Mouse (Mus musculus): ENCODE data around the gene Xpa.
"Not testable (repeated sequence)": the region's sequence is repeated elsewhere in the genome, so short reads cannot be mapped to it uniquely, and the experiment has no call there.

The Xpa gene

DNA sequence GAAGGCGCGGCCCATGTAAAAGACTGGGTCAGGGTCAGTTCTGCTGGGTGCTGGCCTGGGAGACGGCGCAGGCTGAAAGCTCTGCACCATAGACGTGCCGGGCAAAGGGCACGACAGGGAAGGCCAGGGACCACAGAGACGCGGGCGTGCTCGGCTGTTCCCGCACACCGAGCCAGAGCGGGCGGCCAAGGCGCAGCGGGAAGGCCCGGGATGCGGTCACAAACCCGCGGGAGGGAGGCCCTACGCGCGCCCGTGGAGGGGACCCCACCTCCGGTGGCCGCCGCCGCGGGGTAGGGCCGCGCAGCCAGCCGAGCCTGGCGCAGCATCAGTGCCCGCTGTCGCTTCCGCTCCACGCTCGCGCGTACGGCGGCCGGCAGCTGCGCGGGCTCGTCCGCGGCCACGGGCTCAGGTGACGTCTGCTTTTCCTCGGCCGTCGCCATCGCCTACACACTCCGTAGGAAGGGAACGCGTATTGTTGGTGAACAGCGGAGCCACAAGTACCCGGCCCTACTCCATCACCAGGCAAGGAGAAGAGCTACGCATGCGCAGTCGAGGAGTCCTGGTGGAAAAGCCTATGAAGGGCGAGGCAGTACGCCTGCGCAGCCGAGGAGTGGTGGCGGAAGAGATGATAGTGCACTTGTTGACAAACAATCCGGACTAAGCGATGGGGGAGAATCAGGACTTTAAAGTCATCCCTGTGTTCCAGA, at the start of gene Xpa:
Gene Xpa, minus strand, starts transcription at position 531 of the 707 bp plus-strand sequence.
- in situ Hi-C loops (cut with MseI, MboI), result no loop called here

DNA sequence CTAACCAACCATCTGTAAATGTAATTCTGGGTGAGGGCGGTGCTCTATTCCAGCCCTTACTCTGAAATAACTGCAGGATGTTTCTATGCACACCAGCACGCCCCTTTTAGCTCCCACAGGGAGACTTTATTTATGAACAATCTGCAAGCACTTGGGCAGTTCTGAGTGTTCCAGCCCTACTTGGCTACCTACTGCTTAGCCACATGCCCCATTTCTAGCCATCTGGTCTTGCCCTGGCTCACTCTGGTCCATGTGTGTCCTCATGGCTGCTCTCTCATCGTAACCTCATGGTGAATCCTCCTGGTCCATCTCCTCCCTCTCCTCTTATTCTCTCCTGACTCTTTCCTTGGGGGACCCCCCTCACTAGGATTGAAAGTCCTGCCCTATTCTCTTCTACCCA, 39.8 kb upstream of the Xpa start:
- in situ Hi-C loops (cut with MseI, MboI), result no loop called here

DNA sequence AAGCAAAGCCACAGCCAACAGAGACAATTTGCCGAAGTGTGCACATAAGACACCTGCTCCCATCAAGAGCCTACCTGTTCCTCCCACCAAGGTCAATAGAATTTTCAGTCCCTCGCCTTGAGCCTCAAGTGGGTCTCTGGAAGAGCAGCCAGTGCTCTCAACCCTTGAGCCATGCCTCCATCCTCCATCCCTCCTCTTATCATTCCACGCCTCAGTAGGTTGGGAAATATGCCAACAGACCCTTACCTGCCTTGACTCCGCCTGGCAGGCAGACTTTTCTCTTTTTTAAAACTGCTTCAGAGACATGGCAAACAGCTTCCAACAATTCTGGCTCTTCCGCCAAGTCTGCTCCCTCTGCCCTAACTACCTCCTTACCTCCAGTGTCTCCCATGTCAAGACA, 38.6 kb upstream of the Xpa start:
- in situ Hi-C loops (cut with MseI, MboI), result no loop called here

DNA sequence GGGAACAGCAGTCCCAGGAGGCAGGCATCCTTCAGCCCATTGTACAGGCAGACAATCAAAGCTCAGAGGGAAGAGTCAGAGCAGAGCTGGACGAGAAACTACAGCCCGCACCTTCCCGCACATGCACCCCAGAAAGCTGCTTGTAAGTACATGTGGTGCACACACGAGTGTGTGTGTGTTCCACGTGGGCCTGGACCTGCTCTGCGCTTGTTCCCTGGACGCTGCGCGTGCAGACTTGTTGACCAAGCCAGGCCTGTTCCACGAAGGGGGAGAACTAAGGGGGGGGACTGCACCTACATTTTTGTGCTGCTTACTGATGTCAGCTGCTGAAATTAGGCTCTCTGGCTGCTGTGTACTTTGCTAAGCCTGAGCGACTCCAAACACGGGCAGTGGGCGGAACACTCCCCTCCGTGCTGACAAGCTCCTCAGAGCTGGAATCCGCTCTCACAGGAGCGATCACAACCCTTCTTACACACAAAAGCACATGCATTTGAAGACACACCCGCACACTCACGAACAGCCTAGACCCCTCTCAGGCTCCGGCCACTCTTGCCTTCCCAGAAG, 30.9 kb upstream of the Xpa start:
- in situ Hi-C loops (cut with MseI, MboI), result no loop called here

DNA sequence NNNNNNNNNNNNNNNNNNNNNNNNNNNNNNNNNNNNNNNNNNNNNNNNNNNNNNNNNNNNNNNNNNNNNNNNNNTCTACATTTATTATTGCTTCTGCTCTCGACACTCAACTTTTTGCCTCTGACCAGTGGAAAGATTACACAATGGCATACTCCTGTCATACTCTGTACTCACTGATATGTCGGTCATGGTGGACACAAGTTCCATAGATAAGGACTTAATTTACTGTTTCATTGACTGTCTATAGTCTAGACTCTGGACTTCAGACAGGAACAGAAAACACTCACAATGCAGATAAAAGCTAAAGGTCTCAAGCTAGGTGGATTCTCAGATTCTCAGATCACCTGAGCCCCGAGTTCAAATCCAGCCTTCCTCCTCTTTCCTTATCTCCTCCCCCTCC, 25.0 kb upstream of the Xpa start:
- in situ Hi-C loops (cut with MseI, MboI), result loop anchor here in 1 of 2 experiments (25.0 kb wide), 1 partner anchor 91 kb away; no protein-coding TSS in a partner anchor

DNA sequence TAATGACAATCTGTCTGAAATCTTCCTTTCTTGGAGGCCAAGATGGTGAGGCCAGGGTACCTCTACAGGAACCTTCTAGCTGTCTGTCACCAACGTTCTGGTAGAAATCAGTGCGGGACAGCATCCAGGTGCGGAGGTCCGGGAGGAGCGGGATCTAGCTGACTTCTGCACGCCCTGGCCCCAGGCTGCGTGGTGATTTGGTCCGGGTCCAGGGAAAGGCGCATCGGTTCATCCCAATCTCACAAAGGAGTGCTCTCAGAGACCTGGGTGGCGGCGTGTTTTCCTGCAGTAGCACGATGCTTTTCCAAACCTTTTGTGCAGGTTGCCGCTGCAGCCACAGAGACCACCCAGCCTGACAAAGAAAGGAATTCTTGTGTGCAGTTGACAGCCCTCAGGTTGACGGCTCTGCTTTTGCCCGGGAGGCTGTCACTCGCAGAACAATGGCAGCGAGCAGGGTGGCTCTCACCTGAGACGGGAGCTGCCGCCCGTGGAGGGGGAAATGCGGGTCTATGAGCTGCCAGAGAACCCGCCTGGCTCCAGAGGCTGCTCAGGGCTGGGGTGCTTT, 6.5 kb upstream of the Xpa start:
- in situ Hi-C loops (cut with MseI, MboI), result loop anchor here (5.0 to 25.0 kb wide), 3 partner anchors 110 to 165 kb away; no protein-coding TSS in a partner anchor

DNA sequence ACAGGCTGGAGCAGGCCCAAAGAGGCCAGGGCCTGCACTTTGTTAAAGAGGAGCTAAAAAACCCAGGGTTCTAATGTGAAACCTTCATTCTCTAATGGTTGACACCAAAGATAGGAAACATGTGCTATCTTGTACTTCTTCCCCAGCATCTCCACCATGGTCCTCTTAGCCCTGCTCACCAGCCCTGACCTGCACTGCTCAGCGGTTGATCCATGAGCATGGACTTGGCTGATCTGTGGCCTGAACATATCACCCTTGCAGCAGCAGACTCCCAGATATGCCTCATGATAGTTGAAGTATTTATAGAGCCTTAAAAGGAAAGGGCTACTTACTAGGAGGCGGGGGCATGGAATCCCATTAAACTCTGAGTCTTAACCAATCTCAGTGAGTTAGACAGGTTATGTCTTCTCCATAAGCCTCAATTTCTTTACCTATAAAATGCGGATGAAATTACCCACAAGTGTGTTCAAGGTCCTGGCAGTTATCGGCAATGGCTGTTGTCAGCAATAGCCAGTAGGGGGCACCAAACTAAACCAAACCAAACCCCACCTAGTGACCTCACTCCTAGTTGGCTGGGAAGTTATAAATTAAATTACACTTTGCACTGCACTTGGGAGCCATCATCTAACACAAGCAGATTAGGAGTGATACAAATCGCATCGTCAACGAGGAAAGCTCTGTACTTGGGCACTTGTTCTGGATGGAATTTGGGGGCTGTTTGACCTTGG, 5.9 kb upstream of the Xpa start:
- in situ Hi-C loops (cut with MseI, MboI), result loop anchor here (5.0 to 25.0 kb wide), 3 partner anchors 110 to 165 kb away; no protein-coding TSS in a partner anchor

DNA sequence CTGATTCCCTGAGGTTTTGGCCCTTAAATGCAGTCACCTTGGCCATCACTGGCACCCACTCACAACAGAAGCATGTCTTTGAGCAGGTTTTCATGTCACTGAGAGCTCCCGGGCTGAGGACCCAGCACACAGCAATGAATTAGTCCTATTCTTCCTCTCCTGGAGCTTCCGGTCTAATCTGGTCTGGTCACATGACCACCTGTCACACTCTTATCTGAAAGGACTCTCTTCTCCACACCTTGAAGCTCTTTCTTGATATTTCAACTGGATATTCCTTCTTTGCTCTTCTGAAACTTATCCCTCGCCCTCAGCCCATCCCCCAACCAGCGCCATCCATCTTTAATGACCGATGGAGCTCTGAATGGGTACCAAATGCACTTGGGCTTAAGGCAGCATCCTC, 2.0 kb upstream of the Xpa start:
- in situ Hi-C loops (cut with MseI, MboI), result no loop called here

DNA sequence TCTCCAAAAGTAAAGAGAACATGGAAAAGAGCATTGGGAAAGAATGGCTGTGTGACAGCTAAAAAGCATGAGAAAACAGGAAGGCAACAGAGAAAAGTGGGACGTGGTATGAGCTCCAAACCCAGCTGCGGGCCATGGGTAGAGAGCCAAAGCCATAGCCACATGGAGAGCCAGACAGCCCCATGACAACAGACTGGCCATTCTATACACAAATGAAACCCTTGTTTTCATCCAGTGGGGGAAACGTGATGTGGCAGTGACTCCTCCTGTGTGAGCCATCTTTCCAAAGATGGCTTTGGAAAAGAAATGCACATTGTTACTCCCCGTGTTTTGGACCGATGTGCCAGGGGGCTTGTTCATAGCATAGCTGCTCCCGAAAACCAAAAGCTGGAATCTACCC, 402 bp upstream of the Xpa start:
- in situ Hi-C loops (cut with MseI, MboI), result no loop called here

DNA sequence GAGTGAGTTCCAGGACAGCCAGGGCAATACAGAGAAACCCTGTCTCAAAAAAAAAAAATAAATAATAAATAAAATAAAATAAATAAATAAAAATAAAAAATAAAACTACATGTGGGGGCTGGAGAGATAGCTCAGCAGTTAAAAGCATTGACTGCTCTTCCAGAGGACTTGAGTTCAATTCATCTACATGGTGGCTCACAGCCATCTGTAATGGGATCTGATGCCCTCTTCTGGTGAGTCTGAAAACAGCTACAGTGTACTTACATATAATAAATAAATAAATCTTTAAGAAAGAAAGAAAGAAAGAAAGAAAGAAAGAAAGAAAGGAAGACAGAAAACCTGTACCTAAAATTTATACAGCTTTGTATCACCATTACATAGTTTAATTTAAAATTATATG, 4.1 kb downstream of the Xpa start:
- in situ Hi-C loops (cut with MseI, MboI), result not testable (repeated sequence)

DNA sequence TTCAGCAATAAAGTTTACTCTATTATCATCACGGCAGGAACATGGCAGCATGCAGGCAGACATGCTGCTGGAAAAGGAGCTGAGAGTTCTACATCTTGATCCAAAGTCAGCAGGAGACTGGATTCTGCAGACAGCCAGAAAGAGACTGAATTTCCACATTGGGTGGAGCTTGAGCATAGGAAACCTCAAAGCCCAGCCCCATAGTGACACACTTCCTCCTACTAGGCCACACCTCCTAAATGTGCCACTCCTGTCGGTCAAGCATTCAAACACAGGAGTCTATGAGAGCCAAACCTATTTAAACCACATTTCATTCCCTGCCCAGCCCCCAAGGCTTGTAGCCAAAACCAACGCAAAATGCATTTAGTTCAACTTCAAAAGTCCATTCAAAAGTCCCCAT, 9.6 kb downstream of the Xpa start:
- in situ Hi-C loops (cut with MseI, MboI), result no loop called here

DNA sequence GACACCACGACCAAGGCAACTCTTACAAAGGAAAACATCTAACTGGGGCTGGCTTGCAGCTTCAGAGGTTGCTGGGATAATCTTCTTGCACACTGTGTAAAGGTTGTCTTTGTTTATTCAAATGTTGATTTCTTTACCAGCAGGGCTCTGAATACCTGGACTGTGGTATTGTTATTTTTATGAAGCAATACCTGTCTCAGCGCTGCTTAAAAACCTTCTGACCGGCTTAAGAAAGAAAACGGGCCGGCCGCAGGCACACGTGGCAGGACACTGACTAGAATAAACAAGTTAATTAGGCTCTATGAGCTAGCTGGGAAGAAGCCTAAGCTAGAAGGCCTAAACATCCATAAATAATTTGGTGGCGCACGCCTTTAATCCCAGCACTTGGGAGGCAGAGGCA, 10.2 kb downstream of the Xpa start:
- in situ Hi-C loops (cut with MseI, MboI), result no loop called here

DNA sequence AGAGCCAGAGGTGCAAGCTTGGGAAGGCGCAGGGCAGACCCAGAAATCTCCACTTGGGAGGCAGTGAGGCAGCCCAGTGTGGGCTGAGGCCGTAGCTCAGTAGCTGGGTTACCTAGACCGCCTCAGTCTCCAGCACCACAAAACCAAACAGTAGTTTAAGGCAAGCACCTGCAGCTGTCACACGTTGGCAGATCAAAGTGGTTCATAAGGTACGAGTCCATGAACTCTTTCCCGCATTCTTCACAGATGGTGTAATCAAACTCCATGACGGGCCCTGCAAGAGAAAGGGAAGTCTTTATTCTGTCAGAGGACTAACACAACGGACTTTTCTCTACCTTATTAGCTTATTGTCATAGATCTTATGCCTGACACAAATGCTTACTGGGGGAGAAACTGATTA, 10.7 kb downstream of the Xpa start:
- in situ Hi-C loops (cut with MseI, MboI), result no loop called here

DNA sequence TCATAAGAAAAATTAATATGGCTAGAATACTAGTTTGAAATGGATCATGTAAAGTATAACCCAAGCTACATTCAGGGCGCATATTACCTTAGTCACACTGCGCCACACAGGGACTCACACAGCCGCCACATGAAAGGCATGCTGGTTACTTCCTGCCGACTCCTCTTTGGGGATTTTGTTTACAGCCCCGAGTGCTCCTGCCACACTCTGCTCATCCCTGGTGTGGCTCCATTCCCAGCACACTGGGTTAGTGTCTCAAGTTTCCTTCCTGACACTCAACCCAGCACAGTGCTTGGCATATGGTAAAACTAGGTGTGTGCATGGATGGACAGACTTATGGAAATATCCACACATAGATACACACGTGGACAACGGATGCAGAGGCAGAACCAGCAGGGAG, 13.9 kb downstream of the Xpa start:
- in situ Hi-C loops (cut with MseI, MboI), result no loop called here

DNA sequence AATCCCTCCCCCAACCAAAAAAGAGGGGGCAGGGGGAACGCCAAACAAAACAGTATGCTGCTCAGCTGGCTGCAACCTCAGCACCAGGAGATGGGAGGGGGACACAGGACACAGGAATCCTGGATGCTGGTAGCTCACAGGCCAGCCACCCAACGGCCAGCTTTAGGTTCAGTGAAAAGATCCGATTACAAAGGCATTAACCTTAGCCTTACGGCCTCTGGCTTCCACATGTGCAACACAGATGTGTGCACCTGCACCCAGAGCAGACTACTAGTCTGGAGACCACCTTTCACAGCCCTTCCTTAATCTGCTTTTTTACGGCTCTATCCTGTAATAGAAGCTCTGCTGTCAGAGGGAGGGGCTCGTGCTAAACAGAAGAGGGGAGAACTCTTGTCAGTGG, 14.9 kb downstream of the Xpa start:
- in situ Hi-C loops (cut with MseI, MboI), result no loop called here

DNA sequence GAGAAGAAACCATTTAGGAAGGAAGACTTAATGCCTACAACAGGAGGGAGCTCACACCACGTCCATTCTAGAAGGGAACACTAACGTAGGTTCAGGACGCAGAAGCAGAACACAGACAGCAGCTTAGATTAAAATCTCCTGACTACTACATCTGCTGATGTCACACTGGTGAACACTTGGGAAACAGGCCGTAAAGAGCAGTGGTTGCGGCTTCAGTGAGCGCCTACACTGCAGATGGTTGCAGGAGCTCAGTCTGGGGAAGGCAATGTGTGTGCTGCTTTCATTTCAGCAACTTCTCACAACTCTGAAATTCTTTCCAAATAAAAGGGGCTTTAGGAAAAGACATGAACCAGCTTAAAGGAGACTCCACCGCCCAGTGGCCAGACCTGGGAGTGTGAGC, 18.6 kb downstream of the Xpa start:
- in situ Hi-C loops (cut with MseI, MboI), result no loop called here

DNA sequence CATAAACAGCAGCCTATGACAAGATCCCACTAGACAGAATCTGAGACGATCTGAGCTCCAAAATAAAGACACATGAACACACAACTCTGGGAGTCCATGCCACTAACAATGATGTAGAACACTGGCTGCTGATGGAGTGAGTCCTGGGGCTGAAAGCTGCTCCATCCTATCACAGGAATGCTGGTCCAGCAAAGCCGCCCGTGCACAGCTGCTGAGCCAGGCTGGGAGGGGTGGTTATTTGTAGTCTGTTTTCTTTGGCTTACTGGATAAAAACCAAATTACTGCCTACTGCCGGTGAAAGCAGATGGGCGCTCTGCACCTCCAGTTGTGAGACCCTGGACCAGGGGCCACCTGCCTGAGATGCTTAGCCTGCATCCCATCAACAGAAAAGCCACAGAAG, 19.1 kb downstream of the Xpa start:
- in situ Hi-C loops (cut with MseI, MboI), result no loop called here

DNA sequence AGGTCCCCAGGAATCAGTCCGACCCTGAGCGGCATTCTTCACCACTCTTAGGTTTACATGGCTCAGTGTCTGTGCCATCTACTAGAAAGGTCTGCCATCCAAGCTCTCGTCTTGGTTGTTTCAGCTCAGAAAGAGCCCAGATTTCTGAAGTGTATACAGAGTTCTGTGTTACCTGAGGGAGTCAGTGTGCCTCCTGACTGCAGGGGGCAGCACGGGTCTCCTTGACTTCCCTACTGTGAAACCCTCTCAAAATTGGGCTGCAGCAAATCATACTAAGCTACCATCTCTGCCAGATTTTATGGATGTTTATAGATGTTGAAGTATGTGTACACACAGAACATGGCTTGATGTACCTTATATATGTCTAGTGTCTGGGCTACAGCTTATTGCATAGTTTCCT, 19.8 kb downstream of the Xpa start:
- in situ Hi-C loops (cut with MseI, MboI), result no loop called here

DNA sequence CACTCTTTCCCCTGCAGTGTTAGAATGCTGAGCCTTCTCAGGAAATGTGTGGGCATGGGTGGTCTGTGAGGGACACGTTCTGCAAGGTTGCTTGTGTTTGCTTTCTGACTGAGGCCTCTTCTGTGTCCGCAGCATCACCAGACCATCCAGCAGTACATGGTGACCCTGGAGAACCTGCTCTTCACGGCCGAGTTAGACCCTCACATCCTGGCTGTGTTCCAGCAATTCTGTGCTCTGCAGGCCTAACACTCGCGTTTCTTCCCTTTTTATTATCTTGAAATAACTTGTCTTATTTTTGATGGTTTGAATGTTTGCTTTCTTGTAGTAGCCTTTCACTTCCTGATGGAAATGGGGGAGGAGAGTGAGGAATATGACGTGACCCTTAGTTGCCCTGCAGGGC, 24.4 kb downstream of the Xpa start:
- in situ Hi-C loops (cut with MseI, MboI), result no loop called here

DNA sequence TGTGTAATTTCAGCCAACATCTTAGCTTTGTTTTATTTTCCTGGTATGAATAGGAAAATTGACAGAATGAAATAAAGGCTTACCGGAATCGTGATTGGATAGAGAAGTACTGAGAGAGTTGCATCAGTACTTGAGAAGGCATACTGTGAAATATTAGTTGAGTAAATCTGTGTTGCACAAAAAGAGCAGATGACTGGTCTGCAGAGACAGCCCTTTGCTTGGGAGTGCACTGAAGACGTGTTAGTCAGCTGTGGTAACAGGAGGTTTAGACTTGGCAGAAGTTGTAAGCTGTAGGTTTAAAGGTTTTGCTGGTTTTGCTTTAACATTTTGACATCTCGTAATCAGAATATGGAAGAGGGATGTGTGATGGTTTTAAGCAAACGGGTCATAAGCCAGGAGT, 30.3 kb downstream of the Xpa start:
- in situ Hi-C loops (cut with MseI, MboI), result no loop called here

DNA sequence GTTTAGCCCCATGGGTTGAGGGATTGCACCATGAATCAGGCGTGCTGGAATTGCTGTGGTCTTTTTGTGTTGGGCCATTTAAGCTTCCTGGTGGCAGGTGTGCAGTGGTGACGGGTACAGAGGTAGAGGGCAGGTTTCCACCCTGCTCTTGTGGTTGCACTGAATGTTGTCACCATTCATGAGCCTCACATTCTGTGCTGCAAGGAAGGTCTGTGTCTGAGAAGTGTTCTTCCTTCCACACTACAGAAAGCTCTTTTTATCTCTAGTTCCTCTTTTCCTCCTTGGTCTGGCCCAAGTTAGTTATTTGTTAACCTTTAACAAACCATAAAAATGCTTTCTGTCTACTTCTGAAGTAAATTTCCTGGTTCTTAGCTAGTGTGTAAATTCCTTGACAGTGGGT, 32.1 kb downstream of the Xpa start:
- in situ Hi-C loops (cut with MseI, MboI), result no loop called here

DNA sequence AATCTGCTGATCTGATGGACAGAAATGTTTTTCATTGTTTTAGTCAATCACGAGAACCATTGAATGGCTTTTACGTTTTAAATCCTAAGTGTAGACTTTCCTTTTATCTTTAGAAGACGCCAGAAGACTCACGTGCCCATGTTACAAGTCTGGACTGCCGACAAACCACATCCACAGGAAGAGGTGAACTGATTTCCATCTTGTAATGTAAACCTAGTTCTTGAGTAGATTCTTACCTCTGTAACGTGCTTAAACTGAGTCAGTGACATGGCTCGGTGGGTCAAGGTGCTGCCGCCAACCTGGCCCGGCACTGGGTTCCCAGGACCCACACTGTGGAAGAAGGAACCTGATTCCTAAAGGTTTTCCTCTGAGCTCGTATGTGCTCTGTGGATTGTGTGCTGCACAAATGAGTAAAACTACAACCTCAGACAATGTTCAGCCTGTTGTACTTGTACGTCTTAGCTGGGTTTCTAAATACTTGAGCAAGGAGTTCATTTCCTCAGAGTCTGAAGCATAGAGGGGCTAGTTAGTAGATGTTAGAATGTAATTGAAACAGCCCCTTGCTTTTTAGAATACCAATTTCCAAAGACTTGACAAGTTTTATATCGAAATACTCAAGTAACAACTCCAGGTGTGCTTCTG, 44.1 kb downstream of the Xpa start:
- in situ Hi-C loops (cut with MseI, MboI), result no loop called here
